Mouse (Mus musculus): ENCODE results near the gene Dennd1c.

Dennd1c gene

DNA sequence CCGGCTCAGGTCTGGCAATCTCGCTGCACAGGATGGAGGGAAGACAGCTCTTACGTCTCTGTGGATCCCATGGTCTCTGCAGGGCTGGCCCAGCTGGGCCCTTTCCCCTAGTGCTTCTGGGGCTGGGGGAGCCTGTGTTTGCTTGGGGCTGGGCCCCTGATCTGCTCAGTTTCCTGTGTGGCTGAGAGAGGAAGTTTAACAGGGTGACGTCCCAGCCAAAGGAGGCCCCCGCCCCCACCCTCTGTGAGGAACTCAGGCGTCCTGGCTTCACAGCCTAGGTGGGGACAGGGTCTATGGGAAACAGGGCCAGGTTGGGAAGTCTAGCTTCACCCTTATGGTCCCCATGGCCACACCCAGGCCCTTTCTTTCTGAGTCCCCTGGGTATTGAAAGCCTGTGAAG, at the start of gene Dennd1c:
Dennd1c (minus strand) TSS at position 179 of the 400 bp plus-strand sequence.
- peak; percentile 50 for DNase-seq

DNA sequence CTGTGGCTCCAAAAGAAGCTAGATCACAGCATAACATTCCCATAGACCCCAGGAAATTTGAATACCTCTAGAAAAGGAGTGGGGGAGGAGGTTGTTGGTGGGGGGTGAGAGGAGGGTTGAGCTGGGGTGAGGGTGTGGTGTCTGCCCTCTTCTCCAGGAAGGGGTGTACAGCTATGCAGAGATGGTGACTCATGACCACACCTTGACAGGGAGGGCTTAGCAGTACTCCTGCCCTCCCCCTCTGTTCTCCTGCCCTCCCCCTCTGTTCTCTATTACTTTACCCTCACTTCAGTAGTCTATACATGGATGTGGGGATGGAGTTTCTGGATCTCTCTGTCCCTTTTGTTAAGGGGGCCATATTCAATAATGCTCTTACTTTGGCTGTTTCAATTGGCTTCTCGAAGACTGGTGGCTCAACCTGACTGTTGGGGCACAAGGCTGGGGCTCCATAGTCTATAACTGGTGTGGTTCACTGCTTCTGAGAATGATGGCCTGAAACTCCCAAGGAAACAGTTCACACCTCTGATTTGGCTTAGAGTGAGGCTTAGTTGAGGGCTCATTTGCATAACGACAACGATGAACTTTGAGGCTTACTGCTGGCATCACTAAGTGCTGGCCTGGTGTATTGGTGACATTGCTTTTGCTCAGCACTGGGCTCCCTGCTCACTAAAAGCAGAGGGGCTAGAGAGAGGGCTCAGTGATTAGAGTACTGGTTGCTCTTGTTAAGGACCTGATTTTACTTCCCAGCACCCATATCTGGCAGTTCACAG, 47.7 kb upstream of the Dennd1c start:
- no peak for DNase-seq

GRCm38 (mm10) chr17:57124792-57125191, 46.5 kb upstream of the Dennd1c start:
- no peak for DNase-seq

DNA sequence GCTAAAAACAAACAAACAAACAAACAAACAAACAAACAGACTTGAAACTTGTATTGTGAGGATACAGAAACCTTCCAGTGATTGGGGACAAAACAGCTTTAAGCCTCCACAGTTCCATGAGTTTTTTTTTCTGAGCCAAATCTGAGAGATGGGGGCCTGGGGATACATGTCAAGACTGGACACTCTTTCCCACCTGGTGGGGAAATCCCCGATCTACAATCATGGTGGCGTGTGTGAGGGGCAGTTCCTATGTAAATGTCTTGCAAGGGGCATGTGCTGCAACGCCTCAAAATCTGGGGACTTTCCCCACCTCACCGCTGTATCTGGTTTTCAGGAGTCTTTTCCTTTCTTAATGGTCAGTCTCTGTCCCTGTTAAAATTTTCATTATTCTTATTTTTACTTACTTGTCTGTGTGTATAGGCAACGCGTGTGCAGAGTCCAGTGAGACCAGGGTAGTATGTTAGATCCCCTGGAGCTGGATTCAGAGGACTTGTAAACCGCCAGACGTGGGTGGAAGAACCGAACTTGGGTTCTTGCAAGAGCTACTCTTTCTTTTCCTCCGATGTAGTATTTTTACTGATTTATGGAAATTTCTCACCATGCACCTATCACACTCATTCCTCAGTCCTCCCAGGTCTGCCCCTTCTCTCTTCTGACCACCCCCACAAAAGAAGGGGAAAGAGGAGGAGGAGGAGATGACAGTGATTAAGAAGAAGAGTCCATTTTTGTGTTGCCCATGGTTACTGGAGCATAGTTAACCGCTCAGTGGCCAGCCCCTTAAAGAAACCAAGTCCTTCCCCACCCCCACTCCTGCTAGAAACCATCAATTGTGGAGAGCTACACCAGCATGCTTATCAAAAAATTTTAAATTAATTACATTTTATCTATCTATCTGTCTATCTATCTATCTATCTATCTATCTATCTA, 45.1 kb upstream of the Dennd1c start:
- DNase-seq = no peak

GRCm38 (mm10) chr17:57121856-57122255, 43.5 kb upstream of the Dennd1c start:
- DNase-seq = no peak

GRCm38 (mm10) chr17:57118524-57119349, 40.4 kb upstream of the Dennd1c start:
- DNase-seq = peak; percentile 83

DNA sequence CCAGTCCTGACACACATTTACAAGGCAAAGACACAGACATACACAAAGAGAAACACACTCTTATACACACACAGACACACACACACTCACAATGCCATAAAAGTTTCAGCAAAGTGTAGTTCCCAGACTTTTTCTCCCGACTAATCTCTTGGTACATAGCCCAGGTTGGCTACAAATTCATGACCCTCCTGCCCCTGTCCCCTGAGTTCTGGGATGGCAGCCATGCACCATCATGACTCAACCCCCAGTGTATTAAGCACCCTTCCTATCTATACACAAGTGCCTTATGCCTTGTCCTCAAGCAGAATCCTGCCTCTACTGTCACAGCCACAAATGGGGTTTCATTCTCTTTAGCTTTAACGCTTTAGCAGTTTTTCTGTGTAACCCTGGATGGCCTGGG, 38.5 kb upstream of the Dennd1c start:
- no peak for DNase-seq

GRCm38 (mm10) chr17:57112768-57113474, 34.6 kb upstream of the Dennd1c start:
- DNase-seq = no peak

DNA sequence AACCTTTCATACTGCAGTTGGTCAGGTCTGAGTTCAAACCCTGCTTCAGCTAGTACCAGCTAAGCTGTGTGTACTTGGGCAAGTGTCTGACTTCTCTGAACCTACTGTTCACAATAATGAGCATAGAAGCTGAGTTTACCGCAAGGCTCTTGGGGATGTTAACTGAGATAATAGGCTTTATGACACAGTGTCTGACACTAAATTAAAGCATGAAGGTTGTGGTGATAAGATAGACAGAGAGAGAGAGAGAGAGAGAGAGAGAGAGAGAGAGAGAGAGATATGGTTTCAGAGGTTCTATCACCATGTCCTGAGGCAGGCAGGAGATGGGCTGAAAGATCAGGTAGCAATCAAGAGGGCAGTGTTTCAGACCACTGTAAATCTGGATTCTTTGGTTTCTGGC, 31.7 kb upstream of the Dennd1c start:
- DNase-seq = no peak

DNA sequence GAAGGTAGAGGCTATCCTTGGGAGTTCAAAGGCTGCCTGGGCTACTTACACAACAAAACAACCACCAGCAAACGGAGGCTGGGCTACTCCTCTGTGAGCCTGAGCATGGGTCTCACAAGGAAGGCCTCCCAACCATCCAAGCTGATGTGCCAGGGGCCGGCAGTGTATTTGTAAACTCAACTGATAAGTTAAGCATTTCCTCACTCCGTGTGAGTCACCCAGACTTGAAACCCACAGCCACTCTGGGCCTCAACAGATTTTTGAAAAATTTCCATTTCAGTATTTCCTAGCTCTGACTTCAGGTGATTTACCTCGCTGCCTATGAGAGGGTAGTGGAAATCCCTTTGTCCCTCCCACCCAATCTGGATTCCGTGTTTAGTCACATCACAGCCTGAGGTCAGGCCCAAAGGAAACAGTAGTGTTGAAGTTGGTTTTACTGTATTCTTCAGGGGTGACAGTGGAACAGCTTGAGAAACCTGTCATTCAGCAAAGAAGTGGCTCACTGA, 30.4 kb upstream of the Dennd1c start:
- no peak for DNase-seq

DNA sequence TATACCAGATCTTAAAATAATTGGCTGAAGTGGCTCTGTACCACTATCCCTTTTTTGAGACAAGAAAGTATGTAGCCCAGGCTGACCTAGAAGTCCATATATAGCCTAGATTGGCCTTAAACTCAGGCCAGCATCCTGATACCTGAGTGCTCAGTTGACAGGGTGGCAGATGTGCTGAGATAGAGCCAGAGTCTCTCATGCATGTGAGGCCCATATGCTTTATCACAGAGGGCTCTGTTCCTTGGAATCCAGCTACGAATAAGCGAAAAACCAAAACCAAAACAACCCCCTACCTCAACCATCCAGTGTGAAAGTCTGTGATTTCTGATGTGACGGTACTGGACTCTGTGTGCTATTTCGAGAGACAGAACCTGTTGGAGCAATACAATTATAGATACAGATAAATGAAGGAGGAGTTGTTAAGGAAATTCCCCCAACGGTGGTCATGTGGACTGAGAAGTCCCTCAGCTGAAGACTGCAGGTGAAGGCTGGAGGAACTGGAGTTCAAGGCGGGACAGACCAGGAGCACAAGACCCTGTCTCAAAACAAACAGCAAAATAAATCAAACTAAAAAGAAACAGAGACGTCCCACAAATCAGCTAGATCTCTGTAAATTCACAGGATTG, 29.8 kb upstream of the Dennd1c start:
- no peak for DNase-seq

GRCm38 (mm10) chr17:57107064-57107463, 28.8 kb upstream of the Dennd1c start:
- DNase-seq = no peak

DNA sequence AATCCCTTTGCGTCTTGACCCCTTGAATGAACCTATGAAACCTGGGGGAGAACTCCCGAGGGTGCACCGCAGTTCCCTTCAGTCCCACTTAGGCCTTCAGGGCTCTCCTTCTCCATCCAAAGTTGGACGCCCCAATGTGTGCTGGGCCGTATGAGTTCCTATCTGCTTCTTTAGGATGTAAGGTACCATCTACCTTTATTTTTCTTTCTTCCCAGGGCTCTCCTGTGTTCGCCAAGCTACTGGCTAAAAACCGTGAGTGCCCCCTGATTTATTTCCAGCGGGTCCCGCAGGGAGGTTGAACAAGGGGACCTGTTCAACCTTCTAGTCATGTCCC, 27.7 kb upstream of the Dennd1c start:
- no peak for DNase-seq

- DNase-seq = peak; percentile 61
These were observed 27.1 kb upstream of the Dennd1c start, which contains the start of gene Tnfsf9 for GRCm38 (mm10) chr17:57105181-57106034. Gene Tnfsf9 (plus strand): TSS chr17:57105325.

- no peak for DNase-seq
These were observed 26.2 kb upstream of the Dennd1c start for GRCm38 (mm10) chr17:57104496-57104895.

DNA sequence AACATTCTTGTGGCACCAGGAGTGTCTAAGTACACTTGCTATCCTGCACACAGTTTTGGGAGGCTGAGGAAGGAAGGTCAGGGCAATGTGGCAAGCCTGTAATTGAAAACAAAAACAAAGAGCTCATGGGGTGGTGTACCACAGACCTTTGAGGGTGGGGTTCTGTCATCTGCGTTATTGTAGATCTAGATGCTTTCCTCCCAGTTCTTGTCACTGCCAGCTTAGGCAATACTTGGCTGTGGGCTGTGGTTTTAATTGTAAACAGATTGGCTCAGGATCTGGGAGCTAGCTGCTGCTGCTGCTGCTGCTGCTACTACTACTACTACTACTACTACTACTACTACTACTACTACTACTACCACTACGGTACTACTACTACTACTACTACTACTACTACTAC, 24.0 kb upstream of the Dennd1c start:
- DNase-seq = no peak

GRCm38 (mm10) chr17:57099629-57100325, 21.5 kb upstream of the Dennd1c start:
- peak; percentile 78 for DNase-seq

DNA sequence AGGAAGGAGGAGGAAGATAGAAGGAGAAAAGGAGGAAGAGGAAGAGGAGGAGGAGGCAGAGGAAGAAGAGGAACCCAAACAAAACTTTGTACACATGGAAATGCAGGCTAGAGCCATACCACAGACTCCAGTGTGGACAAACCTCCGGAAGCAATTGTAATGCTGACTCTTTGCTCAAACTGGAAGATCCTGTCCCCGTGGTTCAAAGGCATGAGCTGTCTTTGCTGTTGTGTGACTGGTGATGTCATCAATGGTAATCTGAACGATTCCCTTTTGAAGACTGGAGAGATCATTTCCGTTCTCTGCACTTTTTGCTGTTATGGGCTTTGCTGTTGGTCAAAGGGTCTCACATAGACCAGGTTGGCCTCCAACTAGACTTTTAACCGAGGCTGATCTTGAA, 20.0 kb upstream of the Dennd1c start:
- DNase-seq = no peak

DNA sequence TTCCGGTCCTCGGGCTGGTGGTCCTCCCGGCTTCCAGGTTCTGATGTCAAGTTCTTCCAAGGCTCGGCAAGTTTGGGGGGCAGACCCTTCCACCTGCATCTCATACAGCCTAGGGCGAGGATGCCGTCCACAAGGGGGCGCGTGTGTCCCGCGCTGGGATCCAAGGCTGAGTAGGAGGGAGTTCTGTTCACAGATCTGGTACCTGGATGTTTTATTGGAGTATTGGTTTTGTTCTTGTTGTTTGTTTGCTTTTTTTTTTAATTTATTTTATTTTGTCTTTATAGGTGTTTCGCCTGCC, 18.3 kb upstream of the Dennd1c start:
- peak; percentile 81 for DNase-seq
